Mouse (Mus musculus): ENCODE measurements around the gene Gmcl1.

Gmcl1 gene

DNA sequence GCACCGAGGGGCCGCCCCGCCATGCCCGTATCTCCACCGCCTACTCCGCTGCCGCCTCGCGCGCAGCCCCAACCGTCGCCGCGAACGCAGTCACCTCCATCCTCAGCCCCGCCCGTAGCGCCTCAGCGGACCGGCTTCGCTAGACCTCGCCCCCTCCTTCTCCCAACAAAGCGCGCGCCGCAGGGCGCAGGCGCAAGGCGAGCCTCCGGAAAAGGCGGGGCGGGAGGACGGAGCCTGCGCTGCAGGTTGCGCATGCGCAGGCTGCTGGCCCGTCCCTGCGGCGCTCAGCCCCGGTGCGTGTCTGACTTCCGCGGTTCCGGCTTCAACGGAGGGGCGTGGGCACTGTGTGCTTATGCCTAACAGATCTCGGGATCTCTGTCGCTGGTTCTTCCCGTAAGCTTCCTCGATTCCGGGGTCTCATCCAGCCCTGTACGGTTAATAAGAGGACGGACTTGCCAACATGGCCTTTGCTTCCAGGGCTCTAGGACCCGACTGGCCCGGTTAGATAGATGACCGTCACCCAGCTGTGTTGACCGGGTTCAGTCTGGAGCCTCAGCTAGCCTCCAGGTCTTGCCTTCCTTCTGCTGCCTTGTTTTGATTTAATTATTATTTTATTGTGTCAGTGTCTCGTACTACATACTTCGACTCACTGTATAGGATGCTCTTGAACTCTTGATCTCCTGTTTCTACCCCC lies at the start of gene Gmcl1:
Gene Gmcl1, minus strand, starts transcription at position 201 of the 694 bp plus-strand sequence.
- peak; percentile 72 to 89 for DNase-seq (ENCODE audit: low spot score in 2 of 2)

DNA sequence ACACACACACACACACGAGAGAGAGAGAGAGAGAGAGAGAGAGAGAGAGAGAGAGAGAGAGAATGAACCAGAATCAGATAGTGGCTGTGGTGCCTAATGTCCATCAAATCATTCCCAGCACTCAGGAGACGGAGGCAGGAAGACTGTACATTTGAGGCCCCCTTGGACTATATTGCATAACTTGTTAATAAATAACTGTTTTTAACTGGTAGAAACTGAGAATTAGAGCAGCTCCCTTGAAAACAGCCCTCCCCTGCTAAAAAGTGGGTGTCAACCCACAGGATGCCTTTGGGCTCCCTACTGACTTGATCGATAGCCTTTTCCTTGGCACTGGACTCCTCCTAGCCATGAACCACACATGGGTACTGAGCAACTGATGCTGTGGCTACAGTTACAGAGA lies 49.2 kb upstream of the Gmcl1 start:
- no peak for DNase-seq (ENCODE audit: low spot score in 2 of 2)

DNA sequence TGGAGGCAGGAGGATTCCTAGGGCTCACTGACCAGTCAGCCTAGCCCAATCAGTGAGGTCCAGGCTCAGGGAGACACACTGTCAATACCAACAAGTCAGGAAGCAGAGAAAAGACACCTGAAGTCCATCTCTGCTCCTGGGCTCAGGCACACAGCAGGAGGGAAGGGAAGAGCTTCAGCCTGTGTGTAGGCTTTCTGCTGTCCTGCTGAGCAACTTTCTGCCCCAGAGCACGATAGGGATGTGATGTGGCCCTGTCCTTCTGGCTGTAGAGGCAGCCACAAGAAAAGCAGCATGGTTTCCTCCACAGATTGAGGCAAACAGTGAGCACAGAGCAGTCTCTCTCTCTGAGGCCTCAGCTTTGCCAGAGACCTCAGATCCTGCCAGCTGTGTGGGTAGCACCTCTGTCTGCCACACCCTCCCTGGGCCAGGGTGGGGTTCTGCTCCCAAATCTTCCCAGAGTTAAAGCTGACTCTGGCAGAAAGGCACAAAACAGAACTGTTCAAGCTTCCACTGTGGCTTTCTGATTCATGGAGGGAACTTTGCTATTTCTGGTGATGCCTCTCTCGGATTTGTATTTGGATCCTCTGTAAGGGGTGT lies 48.3 kb upstream of the Gmcl1 start:
- DNase-seq (ENCODE audit: low spot score in 2 of 2), result no peak

- no peak for DNase-seq (ENCODE audit: low spot score in 2 of 2)
Observed at GRCm38 (mm10) chr6:86778910-86779594, 45.9 kb upstream of the Gmcl1 start.

DNA sequence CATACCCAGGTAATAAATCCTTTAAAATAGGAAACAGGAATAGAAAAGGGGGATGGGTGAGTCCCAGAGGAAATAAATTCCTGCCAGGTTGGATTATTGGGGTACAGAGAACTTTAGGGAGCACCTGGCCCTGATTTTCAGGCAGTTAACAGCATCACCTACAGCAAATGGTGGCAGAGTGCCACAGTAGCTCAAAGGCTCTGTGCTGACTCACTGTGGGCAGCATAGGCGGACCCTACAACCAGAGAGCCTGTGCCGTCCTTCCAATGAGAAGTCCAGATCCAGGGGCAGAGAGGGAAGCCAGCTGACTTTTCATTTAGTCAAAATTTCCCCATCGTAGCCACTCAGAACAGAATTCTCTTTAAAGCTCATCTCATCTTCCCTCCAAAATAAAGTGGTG lies 44.0 kb upstream of the Gmcl1 start:
- DNase-seq (ENCODE audit: low spot score in 2 of 2), result no peak

DNA sequence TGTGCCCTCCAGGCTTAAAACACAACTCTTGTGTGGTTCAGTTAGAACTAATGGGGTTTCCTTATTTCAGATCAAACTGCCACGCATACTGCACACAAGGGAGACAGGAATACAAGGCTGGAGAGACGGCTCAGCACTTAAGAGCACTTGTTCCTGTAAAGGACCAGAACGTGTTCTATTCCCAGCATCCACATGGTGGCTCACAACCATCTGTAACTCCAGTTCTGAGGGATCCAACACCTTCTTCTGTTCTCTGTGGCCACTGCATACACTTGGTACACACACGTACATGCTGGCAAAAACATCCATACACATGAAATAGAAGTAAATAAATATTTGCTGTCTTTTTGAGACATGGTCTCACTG lies 43.5 kb upstream of the Gmcl1 start:
- DNase-seq (ENCODE audit: low spot score in 2 of 2), result peak in 1 of 2 experiments; percentile 43

GRCm38 (mm10) chr6:86776001-86776705 lies 43.0 kb upstream of the Gmcl1 start:
- DNase-seq (ENCODE audit: low spot score in 2 of 2), result peak in 1 of 2 experiments; percentile 21

DNA sequence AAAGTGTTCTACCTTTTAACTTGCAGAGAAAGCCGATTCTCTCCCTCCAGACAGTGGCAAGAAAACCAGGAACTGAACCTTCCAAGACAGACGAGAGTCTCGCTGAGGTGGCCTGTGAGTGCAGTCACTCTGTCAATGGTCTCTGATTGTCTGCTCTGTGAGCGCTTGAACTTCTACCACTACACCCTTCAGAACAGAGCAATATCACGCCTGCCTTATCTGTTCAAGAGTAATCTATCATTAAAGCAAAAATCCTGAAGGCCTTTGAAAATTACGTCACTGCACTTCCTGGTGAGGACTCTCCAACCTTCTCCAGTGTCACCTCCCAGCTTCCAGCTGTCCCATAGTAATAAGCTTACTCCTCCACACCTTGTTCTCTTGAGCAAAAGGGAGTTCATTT lies 41.8 kb upstream of the Gmcl1 start:
- no peak for DNase-seq (ENCODE audit: low spot score in 2 of 2)

DNA sequence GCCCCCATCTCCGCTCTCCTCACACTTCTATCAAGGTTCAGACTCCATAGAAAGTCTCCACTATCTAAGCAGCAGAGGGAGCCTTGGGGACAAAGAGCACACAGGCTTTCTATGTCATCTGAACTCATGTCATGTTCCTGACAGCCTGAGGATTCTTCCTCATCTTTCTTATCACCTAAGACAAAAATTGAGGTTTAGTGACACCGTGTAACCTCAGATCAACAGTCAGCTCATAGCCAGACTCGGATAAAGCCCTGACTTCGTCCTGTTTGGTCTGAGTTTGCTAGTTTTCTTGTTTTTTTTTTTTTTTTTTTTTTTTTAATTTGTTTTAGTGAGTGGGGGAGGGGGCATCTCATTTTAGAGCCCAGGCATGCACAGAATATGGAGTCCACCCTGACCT lies 40.6 kb upstream of the Gmcl1 start:
- DNase-seq (ENCODE audit: low spot score in 2 of 2), result no peak

GRCm38 (mm10) chr6:86772631-86773030 lies 39.4 kb upstream of the Gmcl1 start:
- peak in 1 of 2 experiments; percentile 44 for DNase-seq (ENCODE audit: low spot score in 2 of 2)

DNA sequence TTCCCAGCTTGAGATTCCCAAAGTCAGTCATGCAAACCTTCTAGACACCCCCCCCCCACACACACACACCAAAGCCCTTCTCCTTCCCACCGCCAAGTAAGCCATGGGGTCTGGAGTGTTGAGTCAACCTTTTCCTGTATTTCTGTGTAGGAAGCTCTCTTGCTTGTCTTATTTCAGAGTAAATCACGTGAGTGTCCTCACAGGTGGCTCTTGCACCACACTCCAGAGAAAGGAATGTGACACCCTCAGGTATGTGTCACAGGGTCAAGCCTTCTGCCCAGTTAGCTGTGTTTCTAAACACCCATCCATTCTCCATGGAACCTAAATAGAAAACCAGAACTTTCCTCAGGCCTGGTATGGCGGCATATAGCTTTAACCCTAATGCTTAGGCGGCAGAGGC lies 35.8 kb upstream of the Gmcl1 start:
- no peak for DNase-seq (ENCODE audit: low spot score in 2 of 2)

GRCm38 (mm10) chr6:86768186-86768776 lies 35.1 kb upstream of the Gmcl1 start:
- DNase-seq (ENCODE audit: low spot score in 2 of 2), result no peak

DNA sequence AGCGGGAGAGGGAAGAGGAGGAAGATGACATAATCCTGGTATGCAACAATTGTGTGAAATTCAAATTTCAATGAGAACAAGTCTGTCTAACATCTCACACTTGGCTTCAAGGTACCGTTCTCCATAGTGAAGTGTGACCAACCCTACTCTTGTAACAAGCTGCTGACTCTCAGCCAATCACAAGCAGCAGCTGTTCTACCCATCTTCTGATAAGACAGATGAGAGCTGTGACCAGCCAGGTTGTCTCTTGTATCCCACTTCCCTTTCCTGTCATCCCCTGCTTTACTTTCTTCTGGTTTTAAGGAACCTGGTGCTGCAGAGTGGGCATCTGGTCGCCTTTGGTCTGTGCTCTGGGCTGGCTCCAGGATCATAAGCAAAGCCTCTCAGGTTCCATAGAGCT lies 34.3 kb upstream of the Gmcl1 start:
- DNase-seq (ENCODE audit: low spot score in 2 of 2), result no peak

DNA sequence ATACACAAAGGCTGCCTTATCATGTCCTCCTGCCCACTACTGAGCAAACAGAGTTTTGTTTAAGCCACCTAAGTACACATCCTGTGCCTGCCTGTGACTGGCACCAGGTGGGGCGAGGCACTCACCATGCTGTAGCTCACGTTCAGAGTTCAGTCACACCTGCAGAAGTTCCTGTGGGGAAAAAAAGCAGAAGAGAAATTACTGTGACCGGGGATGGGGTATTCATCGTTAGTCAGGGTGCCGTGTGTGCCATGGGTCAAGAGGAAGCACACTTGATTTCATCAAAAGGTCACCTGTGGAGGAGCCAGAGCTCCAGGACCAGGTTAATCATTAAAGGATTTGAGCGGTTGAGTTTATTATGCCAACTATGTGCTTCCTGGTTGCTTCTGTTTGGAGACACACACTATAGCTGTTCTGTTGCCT lies 32.5 kb upstream of the Gmcl1 start:
- DNase-seq (ENCODE audit: low spot score in 2 of 2), result no peak

DNA sequence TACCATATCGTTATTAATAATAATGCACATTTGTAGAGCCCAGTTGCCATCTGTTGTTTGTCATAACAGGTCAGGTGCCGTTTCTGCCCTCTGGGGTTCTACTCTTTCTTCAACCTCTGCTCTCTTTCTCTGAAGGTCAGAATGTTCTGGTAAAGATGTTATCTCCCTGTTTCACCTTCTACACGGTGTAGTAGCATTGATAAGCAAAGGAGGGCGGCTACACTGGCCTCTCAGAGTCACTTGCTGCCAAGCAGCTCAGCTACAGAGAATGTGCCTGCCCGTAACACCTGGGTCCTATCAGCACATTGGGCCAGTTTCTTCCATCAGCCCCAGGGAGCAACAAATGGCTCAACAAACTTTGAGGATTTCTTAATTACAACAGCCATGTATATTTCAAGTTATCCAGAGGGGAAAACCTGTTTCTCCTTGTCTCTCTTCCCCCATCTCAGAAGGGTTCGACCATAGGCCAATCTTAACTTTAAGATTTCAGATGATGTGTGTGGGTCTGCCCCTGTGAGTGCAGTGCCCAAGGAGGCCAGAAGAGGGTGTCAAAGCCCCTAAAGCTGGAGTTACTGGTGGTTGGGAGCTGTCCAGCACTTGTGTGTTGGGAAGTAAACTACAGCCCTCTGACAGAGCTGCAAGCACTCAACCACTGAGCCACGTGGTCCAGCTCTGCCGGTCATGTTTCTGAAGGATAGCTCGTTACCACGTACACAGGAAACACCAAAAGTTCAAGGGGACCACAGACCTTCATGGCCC lies 21.1 kb upstream of the Gmcl1 start:
- no peak for DNase-seq (ENCODE audit: low spot score in 2 of 2)

GRCm38 (mm10) chr6:86752843-86753485 lies 19.8 kb upstream of the Gmcl1 start:
- DNase-seq (ENCODE audit: low spot score in 2 of 2), result no peak

- DNase-seq (ENCODE audit: low spot score in 2 of 2), result no peak
Observed at GRCm38 (mm10) chr6:86750961-86751360, 17.8 kb upstream of the Gmcl1 start.

DNA sequence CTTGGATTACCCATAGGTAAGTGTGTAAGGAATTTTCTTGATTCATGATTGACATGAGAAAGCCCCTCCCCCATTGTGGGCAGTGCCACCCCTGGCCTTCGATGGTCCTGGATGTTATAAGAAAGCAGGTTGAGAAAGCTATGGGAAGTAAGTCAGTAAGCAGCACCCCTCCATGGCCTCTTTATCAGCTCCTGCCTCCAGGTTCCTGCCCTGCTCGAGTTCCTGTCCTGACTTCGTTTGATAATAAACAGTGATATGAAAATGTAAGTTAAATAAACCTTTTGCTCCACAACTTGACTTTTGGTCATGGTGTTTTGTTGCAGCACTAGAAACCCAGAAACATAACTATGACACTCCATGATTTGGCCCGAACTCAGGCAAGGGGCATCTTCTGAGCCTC lies 16.6 kb upstream of the Gmcl1 start:
- no peak for DNase-seq (ENCODE audit: low spot score in 2 of 2)

DNA sequence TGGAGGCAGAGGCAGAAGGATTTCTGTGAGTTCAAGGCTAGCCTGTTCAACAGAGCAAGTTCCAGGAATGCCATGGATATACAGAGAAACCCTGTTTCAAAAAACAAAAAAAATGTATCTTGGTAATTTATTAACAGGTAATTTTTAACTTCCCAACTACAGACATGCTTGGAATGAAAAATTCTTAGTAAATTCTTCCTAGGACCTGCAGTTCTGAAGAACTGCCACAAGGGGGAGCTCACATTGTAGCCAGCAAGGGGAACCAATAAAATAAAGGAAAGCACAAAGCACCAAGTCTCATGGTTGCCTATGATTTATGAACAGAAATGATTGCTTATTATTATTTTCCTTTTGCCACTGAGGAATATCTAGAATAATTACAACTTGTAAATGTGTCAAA lies 14.0 kb upstream of the Gmcl1 start:
- DNase-seq (ENCODE audit: low spot score in 2 of 2), result peak in 1 of 2 experiments; percentile 46

DNA sequence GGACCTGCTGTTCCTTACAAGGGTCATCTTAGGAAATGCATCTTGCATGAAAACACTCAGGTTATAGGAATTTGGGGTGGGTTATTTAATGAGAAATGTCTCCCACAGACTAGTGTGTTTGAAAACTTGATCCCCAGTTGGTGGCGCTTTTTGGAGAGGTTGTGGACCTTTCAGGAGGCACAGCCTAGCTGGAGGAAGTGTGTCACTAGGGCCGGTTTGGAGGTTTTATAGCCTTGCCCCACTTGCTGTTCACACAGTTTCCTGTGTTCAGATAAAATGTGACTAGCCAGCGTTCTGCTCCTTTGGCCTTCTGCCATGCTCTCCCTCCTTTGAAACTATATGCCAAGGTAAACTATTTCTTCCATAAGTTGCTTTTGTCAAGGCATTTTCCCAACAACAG lies 7.5 kb upstream of the Gmcl1 start:
- DNase-seq (ENCODE audit: low spot score in 2 of 2), result no peak

DNA sequence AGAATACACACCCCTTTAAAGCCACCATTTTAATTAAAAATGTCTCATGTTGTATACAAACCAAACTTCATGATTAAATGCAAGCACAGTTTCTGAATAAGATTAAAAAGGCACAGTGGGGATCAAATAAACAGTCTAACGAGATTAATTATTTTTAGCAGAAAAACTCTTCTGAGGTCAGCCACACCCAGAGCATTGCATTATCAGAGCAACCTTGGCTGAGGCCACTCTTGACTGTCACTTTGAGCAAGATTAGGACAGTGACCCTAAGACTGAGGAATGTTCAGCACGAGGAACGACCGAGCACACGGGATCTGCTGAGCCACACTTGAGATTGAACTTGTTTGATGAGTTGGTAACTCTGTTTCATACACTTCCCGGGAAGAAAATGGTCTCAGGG lies 3.6 kb upstream of the Gmcl1 start:
- no peak for DNase-seq (ENCODE audit: low spot score in 2 of 2)
